Mouse (Mus musculus) MEL-GATA-1-ER (cell line): Measurements from ENCODE around the gene Shtn1.
A peak's percentile ranks its signal among the peaks of the same experiment; 100 is the strongest.

Experiments
- DNase-seq: peaks from one replicate; pipeline ENCODE4 v3.0.0-alpha.2; 2012; ENCODE audit warnings: low read depth; ENCODE audit errors: extremely low read depth

Shtn1 gene

GRCm38 (mm10) chr19:58974126-58974525 lies 101.8 kb downstream of the Shtn1 start:
- no peak for DNase-seq

- no peak for DNase-seq
Measured at GRCm38 (mm10) chr19:58970826-58971225, 105.1 kb downstream of the Shtn1 start.

- DNase-seq, result no peak
Measured at GRCm38 (mm10) chr19:58968731-58969506, 107.0 kb downstream of the Shtn1 start.

- no peak for DNase-seq
Measured at GRCm38 (mm10) chr19:58963011-58963410, 112.9 kb downstream of the Shtn1 start.

GRCm38 (mm10) chr19:58954779-58955178 lies 121.1 kb downstream of the Shtn1 start:
- DNase-seq, result no peak

- DNase-seq, result peak; percentile 3
Measured at GRCm38 (mm10) chr19:58952236-58952635, 123.7 kb downstream of the Shtn1 start.

- DNase-seq, result no peak
Measured at GRCm38 (mm10) chr19:58951521-58951920, 124.4 kb downstream of the Shtn1 start.

GRCm38 (mm10) chr19:58945959-58946358 lies 129.9 kb downstream of the Shtn1 start:
- DNase-seq, result no peak

GRCm38 (mm10) chr19:58942841-58943828 lies 132.8 kb downstream of the Shtn1 start, which contains the start of the genes Eno4 and Hspa12a:
Gene Eno4 (plus strand): TSS chr19:58943425.
Gene Hspa12a (minus strand): TSS chr19:58943654.
- no peak for DNase-seq

- DNase-seq, result no peak
Measured at GRCm38 (mm10) chr19:58933062-58933461, 142.8 kb downstream of the Shtn1 start.

- DNase-seq, result no peak
Measured at GRCm38 (mm10) chr19:58931081-58931800, 144.7 kb downstream of the Shtn1 start.
